Mouse (Mus musculus) lung, postnatal 25 days (tissue): Measurements from ENCODE around the gene Gm21866.
"Not testable (repeated sequence)": the region's sequence is repeated elsewhere in the genome, so short reads cannot be mapped to it uniquely, and the experiment has no call there.

Source experiments
- DNase-seq: peaks from one replicate; pipeline ENCODE4 v3.0.0; 2022; ENCODE audit warnings: low spot score

The Gm21866 gene

DNA sequence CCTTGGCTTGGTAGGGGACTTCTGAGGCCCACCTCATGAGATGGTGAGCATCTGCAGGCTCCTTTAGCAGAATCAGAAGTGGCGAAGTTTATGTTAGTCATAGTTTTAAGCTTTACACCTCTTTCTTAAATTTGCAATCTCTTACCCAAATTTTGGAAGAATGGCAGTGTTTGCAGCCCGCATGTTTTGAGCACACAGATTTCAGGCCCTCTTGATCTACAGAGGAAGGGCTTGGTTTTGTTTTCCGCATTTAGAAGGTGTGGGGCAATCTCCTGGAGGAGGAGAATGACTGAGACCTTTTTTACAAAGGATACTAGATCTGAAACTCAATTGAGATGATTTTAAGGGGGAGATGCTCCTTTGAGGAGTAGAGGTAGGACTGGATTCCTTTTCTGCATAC lies at the start of gene Gm21866:
Gm21866 (minus strand) TSS at position 101 of the 400 bp plus-strand sequence.
- not testable (repeated sequence) for DNase-seq

DNA sequence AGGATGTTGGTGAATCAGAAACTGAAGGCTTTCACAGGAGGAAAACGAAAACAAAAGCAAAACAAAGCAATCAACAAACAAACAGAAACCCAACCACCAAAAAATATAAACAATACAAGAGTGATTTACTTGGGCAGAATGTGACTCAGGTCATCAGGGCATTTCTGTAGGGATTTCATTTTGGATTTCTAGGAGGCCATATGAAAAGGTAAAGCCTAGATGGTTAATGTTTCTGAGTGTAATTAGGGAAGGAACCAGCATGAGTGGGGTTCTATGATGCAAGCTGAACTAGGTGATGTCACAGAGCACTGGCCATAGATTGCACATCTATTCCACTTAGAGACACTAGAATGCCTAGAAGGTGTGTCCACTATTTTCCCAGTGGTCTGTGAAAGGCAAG lies 28.3 kb upstream of the Gm21866 start, which contains the start of gene Gm20773:
Gm20773 (plus strand) TSS at position 301 of the 400 bp plus-strand sequence.
- not testable (repeated sequence) for DNase-seq
